In genomic region chr2:32287923-32288367, GRCm38 (mm10) we compare ENCODE assay signal across 8 mouse cellular contexts. TPM values are rescaled to one million over a fixed set of nuclear protein-coding genes. Genes with fewer than 3 reads are reported as not detected.
DNase-seq lines count a peak whose midpoint lies in the region; ATAC-seq lines count a peak whose summit lies in the region.

Gene Swi5, minus strand, starts transcription at chr2:32288075.

- peak; percentile 99 for DNase-seq in R1 (ENCODE audit: low read depth, low spot score)
- peak; percentile 99 to 100 for DNase-seq in cerebellum, postnatal 25 days
- DNase-seq in frontal cortex, postnatal 25 days (ENCODE audit: low spot score in 2 of 2) = peak; percentile 93
- DNase-seq in hindbrain, embryonic 14.5 days (ENCODE audit: low spot score) = peak; percentile 100
- peak; percentile 94 to 95 for DNase-seq in layer of hippocampus, postnatal 36 days
- DNase-seq in lung, postnatal 36 days = peak; percentile 100
- DNase-seq in retina, postnatal 1 day = peak; percentile 100
- peak; percentile 90 to 97 for DNase-seq in urinary bladder, adult 18-20 months (ENCODE audit: low spot score in 2 of 2)

- peak within 1 kb of the TSS; percentile 91 for H3K9ac ChIP-seq in hindbrain, embryonic 14.5 days

- peaks cover 22% of the 10 kb centered on the region for H3K4me1 ChIP-seq in hindbrain, embryonic 14.5 days (replicated peaks; ENCODE audit: control insufficient read depth, insufficient read depth, low read length)

- peak within 1 kb of the TSS; percentile 84 for H3K4me3 ChIP-seq in hindbrain, embryonic 14.5 days (replicated peaks; ENCODE audit: low read length)

- H3K27ac ChIP-seq in hindbrain, embryonic 14.5 days = peak within 1 kb of the TSS; percentile 82

- H3K27me3 ChIP-seq in hindbrain, embryonic 14.5 days (ENCODE audit: control insufficient read depth, insufficient read depth, low read length) = no peaks in the 10 kb centered on the region

- under 1% methylated on average over 38 of the region's 41 CpGs for WGBS in hindbrain, embryonic 14.5 days

- peak; percentile 99 for ATAC-seq in hindbrain, embryonic 14.5 days (ENCODE audit: low FRiP score)

- peaks cover 40% of the 10 kb centered on the region for H3K36me3 ChIP-seq in hindbrain, embryonic 14.5 days (replicated peaks; ENCODE audit: control insufficient read depth, insufficient read depth)

- H3K9me3 ChIP-seq in hindbrain, embryonic 14.5 days (ENCODE audit: control insufficient read depth, low read length) = no peaks in the 10 kb centered on the region

- H3K4me2 ChIP-seq in hindbrain, embryonic 14.5 days (replicated peaks) = peak within 1 kb of the TSS; percentile 94

RNA-seq across cellular contexts. Expression of gene Swi5, which starts in this region (rescaled TPM):
- 192 and 221 TPM in 2 replicates for polyA plus RNA-seq in hindbrain, embryonic 14.5 days (2014; fragmentation: Nextera tagmentation; extraction: Ambion mirVana)
- total RNA-seq in layer of hippocampus, postnatal 36 days (2021) = 100 to 1,000 TPM; 208 to 224 TPM

Comparison
In these comparisons a context has a peak if more than half of its experiments do, and no peak if none do; other contexts are left out.
1. Peak in every context shown above with its lines: DNase-seq, ATAC-seq, H3K4me3 ChIP-seq and H3K27ac ChIP-seq.